Mouse (Mus musculus): ENCODE data around the gene Pik3r2.

Pik3r2 gene

DNA sequence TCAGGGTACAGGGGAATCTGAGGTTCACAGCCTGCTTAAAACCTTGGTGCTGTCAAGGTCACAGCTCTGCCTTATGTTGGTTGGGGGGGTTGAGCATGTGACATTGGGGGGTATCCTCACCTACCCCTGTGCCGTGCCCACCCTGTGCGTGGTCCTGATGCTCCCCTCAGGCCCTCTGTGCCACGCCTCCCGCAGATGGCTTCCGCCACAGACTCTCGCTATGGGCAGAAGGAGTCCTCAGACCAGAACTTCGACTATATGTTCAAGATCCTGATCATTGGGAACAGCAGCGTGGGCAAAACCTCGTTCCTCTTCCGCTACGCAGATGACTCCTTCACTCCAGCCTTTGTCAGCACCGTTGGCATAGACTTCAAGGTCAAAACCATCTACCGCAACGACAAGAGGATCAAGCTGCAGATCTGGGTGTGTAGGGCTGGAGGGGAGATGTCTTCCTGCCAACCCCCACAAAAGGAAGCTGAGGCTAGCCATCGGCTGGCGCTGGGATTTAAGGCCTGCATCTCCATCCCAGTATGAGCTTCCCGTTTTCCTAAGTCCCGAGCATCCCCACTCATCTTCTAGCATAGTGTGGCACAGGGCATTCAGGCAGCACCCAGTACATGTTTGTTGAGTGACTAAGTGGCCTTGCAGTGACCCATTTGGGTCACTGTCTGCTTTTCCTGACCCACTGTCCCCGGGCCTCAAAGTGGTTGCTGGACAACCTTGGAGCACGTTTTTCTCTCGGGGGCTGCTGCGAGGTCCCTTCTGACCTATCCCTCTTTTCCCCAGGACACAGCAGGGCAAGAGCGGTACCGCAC, 20.6 kb downstream of the Pik3r2 start:
- DNase-seq: peak; percentile 28 to 37

DNA sequence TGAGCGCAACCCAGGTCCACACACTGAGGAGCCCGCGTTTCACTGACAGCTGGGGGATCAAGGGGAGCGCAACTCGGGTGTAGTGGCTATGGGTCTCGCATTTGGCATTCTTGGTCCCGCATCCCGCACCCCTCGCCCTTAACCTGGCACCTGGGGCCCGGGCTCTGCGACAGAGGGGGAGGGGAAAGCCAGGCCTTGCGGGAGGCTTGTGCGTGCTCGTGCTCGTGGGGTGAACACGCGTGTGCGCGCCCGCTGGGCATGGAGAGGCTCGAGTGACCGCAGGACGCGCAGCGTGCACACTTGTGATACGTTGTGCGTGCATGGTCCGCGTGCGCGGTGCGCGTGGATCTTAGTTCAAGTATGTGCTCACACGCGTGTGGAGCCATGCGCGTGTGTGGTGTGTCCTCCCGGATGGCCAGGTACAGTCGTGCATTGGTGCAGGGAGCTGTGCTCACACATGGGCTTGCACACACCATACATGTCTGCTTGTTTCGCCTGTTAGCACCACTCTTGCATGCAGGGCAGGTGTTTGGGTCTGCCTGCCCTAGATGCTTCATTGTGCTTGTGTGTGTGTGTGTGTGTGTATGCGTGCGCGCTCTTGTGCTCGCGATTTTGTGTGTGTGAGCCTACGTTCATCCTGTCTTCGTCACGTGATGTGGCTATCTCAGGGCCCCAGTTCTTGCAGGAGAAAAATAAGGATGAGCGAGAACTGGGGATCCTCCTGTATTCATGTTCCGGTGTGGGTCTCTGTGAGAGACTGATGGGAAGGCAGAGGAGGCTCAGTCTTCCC, 21.4 kb downstream of the Pik3r2 start:
- DNase-seq: peak; percentile 90 to 93

DNA sequence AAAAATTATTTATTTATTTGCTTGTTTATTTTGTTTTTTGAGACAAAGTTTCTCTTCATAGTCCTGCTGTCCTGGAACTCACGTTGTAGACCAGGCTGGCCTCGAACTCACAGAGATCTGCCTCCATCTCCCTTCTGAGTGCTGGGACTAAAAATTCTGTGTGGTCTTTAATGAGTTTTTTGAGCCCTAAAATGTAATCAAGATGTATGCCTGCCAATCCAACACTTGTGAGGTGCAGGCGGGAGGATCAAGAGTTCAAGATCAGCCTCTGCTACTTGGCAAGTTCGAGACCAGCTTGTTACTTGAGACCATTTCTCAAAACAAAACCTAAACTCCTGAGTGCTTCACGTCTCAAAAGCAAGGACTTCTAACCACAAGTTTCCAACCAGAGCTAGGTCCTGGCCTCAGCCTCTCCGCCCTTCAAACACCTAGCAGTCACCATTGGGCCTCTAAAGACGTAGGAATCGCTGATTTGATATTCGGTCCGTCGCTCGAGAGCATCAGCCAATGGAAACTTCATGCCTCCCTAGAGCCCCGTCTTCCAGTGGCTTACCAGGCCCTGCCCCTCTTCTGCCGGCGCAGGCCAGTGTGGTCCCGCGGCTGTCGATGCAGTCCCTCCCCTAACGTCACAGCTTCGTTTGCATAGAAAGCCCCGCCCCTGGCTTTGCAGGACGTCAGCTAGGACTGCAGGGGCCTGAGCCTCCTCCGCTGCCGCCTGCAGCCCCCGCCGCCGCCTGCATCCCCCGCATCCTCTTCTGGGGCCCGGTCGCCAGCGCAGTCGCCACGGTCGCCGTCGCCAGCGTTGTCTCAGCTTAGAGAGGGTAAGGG, 22.3 kb downstream of the Pik3r2 start, which contains the start of gene Rab3a:
TSS of gene Rab3a (plus strand) at position 637 of the 828 bp plus-strand sequence.
- peak; percentile 97 to 98 for DNase-seq

- peak; percentile 69 to 78 for DNase-seq
Observed at GRCm38 (mm10) chr8:70753151-70753550, 23.4 kb downstream of the Pik3r2 start.

DNA sequence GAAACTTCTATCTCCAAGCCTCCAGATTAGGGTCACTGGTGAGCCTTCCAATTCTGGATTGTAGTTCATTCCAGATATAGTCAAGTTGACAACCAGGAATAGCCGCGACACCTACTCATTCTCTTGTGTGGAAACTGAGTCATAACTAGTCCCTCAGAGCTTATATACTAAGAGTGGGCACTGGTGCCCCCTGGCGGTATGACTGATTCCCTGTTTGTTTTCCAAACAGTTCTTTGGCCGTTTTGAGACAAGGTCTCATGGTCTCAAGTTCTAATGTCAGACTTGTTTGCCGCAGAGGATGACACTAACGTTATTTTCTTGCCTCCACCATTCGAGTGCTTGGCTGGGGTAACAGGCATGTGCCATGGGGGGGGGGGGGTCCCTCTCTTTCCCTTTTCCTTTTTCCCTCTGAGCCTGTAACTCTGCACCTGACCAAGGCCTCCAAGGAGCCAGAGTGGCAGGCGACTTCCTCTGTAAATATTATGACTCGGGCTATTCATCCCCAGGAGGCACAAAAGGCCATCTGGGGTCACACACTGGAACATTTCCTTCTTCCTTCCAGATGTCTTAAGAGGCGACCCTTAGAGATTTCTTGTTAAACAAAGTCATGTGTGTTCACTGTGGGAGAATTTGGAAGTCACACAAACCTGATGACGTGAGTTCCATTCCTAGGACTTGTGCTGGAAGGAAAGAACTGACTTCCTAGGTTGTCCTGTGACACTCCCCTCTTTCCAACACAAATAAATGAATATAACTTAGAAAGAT, 24.3 kb downstream of the Pik3r2 start:
- DNase-seq: peak; percentile 89 to 93

DNA sequence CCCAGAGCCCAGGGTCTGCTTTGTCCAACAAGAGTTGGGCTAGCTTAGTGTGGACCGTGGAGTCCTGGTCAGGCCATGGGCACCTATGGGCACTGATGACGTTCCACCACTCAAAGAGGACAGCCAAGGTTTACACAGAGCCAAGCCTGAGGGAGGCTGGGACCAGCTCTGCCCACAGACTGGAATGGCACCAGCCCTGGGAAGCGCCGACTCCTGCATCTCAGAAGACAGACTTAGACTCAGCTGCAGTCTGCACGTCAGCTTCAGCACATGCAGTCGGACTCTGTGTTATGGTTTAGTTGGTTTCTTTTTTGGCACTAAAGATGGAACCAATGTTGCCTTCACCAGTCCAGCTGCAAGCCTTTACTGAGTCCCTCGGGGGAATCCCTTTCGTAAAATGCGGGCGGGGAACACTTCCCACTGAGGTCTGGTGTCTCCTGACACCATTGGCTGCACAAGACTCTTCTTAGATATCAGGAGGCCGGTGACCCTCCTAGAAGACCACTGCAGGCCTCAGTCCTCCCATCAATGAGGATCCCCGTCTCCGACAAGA, 26.3 kb downstream of the Pik3r2 start:
- DNase-seq: peak in 1 of 2 experiments; percentile 3

DNA sequence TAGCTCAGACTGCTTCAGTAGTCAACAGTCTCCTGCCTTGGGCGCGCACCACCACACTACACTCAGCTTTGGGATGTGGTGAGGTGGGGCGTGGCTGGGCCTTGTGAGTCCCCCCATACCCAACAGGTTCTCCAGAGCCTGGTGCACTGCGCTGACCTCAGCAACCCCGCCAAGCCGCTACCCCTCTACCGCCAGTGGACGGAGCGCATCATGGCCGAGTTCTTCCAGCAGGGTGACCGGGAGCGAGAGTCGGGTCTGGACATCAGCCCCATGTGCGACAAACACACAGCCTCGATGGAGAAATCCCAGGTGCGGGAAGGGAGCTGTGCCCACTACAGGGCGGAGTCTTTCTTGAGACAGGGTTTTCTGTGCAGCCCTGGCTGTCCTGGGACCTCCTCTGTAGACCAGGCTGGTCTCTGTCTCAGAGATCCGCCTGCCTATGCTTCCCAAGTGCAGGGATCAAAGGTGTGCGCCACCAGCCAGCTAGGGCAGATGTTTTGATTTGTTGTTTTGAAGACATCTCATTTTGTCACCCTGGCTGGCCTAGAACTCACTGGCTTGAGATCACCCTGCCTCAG, 27.3 kb downstream of the Pik3r2 start:
- DNase-seq: no peak

GRCm38 (mm10) chr8:70748246-70749096, 28.0 kb downstream of the Pik3r2 start:
- no peak for DNase-seq

DNA sequence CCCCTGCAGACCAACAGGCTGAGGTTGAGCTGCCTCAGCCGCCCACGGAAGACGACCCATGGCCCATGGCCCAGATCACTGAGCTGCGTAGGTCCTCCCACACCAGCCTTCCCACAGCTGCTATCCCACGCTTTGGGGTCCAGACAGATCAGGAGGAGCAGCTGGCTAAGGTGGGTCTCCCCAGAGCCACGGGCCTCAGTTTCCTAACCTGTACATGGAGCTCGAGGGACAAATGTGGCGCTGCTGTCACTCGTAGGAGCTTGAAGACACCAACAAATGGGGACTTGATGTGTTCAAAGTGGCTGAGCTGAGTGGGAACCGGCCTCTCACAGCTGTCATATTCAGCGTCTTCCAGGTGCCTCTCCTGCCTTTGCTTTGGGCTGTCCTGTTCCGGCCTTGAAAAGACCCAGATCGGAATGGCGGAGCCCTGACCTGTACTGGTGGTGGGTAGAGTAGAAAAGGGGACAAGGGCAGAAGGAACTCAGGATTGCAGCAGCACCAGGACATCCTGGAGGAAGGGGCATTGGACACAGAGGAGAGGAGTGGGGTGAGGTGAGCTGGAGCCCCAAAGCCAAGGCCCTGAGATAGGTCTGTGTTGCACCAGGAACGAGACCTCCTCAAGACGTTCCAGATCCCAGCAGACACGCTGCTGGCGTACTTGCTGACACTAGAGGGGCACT, 29.2 kb downstream of the Pik3r2 start:
- DNase-seq: no peak

- DNase-seq: no peak
Observed at GRCm38 (mm10) chr8:70746676-70747075, 29.8 kb downstream of the Pik3r2 start.

DNA sequence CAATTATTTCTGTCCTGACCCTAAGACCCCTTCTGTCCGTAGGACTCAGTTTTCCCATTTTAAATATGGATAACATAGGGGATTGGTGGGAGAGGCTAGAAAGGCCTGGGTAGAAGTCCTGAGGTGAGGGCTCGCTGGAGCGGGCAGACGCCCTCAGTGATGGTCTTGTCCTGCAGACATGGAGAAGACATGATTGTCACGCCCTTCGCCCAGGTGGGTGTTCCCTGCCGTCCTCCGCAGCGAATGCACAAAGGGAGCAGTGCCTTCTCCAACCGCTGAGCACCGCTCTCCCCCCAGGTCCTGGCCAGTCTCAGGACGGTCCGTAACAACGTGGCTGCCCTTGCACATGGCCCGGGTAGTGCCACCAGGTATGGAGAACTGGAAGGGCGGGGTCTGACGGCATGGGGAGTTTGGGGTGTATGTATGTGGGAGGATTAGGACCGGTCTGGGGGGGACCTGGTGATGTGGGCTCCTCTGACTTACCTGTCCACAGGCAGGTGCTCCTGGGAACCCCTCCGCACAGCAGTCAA, 30.8 kb downstream of the Pik3r2 start:
- DNase-seq: no peak

GRCm38 (mm10) chr8:70744806-70745205, 31.7 kb downstream of the Pik3r2 start:
- DNase-seq: no peak

DNA sequence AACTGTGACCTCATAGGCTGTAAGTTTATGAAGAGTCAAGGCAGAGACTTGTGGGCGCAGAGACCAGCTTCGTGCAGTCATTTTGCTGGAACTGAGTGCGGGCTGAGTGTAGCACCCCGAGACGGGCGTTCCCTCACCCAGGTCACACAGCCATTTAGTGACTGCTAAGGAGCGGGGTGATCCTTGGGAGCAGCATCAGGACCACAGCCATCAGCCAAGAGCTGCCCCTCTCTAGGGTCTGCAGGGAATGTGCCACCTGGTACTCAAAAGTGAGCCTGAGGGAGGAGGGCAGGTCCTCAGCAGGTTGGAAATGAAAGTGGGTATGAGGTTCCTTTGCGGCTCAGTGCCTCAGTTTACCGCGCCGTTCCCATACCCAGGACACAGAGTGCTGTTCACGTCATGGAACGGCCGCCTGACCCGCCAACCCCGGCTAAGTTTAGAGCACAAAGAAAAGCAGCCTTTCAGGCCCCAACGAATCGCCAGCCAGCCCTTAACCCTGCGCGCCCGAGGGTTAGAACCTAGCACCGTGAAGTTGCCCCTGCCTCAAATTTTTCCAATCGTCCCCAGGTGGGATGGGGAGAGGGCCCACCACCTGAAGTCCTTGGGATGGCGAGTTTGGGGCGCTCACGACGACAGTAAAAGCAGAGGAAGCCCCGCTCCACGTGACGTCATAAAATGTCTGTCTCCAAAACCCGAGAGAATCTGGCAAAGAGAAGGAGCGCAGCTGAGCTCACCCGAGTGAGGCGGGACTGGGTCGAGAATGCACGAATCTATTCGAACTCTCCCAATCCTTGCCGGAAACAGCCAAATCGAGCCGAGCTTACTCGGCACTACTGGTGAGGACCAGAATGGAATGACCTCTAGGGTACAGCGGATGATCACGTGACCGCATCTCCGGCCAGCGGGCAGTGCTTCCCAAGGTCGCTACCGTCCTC, 32.6 kb downstream of the Pik3r2 start:
- peak; percentile 63 to 75 for DNase-seq

DNA sequence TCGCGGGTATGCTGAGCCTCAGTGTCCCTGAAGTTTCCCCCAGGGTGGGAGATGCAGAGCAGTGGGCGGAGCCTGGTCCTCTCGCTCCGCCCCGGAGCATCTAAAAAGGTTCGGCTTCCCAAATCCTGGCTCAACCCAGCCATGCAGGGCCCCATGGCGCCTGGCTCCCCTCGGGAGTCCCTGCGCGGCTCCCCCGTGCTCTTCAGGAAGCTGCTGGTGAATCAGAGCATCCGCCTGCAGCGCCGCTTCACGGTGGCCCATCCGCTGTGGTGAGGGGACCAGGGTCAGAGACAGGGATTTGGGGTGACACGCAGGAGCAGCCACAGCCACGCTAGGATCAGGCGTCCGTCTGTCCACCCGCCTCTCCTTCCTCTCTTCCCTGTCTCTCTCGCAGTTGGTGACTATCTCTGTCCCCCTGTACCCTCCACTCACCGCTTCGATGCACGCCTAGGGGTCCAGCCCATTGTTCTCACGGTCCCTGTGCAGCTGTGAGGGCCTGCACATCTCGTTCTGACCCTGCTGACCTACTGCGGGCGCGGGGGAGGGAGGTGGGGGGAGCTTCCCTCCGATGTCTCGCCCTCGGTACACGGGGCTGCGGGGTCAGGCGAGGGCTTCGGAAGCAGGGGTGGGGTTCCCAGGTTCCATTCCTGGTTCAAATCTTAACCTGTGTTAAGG, 33.4 kb downstream of the Pik3r2 start:
- DNase-seq: no peak

GRCm38 (mm10) chr8:70742176-70742575, 34.3 kb downstream of the Pik3r2 start:
- no peak for DNase-seq

DNA sequence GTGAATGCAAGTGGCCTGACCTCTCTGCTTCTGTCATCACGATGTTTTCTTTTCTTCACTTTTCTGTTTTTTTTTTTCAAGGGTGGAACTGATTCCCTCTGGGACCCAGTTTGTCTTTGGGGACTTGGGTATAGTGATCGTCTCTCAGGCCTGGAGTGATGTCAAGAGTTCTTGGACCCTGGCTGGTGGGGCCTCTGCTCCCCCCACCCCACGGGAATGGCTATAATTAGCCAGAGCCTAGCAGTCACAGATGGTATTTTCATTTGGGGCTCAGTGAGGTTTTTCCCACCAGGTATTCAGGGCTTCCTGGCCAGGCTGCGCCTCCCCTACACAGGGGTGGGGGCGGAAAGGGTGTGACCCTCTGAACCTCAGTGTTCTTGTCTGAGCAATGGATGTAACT, 34.9 kb downstream of the Pik3r2 start:
- DNase-seq: no peak

GRCm38 (mm10) chr8:70738211-70738610, 38.3 kb downstream of the Pik3r2 start:
- DNase-seq: no peak

DNA sequence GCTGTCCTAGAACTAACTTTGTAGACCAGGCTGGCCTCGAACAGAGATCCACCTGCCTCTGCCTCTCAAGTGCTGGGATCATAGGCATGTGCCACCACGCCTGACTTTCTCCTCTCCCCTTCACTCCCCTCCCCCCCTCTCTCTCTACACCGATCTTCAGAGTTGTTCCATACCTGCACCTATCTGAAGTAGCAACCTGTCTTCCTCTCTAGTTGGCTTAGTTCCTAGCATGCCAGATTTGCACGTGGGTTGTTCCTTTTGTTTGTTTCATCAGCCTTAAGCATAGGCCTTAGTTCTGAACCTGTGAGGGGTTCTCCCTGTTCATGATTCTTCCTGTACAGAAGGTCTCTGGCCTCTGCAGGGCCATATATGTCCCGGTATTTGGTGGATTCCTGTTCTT, 38.8 kb downstream of the Pik3r2 start:
- DNase-seq: no peak
